Mouse (Mus musculus): ENCODE measurements around the gene D10Jhu81e.

Gene D10Jhu81e

DNA sequence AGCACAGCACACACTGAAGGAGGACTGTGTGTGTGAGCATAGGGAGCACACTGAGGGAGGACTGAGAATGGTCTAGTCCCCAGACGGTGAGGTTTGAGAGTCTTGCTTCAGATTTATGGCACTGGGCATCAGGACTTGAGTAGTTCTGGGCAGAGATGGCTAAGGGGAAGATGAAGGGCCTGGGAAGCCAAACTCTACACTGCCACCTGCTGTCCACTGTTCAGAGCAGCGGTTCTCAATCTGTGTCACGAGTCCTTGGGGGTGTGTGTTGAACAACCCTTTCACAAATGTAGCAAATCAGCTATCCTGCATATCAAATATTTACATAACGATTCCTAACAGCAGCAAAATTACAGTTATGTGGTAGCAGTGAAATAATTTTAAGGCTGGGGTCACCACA, 5.7 kb downstream of the D10Jhu81e start:
- in situ Hi-C loops (cut with MboI) = loop anchor here (5.0 to 10.0 kb wide), 2 partner anchors 99 to 132 kb away; partner anchors contain the start of gene Icosl

- in situ Hi-C loops (cut with MboI) = loop anchor here (5.0 to 10.0 kb wide), 2 partner anchors 98 to 131 kb away; partner anchors contain the start of gene Icosl
These were observed 6.3 kb downstream of the D10Jhu81e start for GRCm38 (mm10) chr10:78163241-78163640.

DNA sequence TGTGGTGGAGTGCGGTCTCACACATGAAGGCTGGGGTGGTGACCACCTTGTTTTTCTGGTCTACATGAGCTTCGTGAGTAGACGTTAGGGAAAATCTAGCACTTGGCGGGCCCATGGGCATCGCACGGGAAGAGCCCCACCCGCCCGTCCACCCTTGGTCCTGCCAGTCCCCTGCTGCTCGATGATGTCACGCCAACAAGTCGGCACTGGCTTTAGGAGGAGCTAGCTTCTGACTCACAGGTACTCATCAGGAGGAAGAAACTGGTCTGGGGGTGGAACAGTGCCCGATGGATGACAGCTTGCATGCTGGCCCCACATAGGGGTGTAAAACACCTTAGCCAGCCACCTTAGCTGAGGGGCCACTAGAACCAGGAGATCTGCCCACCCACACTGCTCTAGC, 6.9 kb downstream of the D10Jhu81e start:
- in situ Hi-C loops (cut with MboI) = loop anchor here (5.0 to 10.0 kb wide), 2 partner anchors 98 to 130 kb away; partner anchors contain the start of gene Icosl

DNA sequence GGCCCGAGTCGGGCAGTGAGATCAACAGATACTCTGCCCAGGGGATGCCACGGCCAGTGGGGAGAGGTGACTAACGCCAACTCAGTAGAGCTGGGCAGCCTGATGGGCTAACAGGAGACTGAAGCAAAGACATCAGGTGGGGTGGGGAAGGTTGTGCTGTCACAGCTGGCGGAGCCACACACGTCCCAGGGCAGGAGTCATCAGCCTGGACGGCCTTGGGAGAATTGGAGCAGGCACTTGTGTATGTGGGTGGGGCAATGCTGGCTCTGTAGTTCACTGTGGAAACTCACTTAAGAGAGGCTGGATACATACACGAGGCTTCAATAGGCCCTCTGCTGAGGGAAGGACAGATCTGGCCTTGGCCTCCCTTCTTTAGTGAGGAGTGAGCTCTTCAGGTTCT, 8.5 kb downstream of the D10Jhu81e start:
- in situ Hi-C loops (cut with MboI) = loop anchor here (5.0 to 10.0 kb wide), 2 partner anchors 96 to 129 kb away; partner anchors contain the start of gene Icosl

GRCm38 (mm10) chr10:78160369-78161095, 9.1 kb downstream of the D10Jhu81e start:
- in situ Hi-C loops (cut with MboI) = loop anchor here (5.0 to 10.0 kb wide), 2 partner anchors 96 to 128 kb away; partner anchors contain the start of gene Icosl

GRCm38 (mm10) chr10:78159906-78160305, 9.7 kb downstream of the D10Jhu81e start:
- in situ Hi-C loops (cut with MboI) = loop anchor here (5.0 to 10.0 kb wide), 2 partner anchors 95 to 128 kb away; partner anchors contain the start of gene Icosl

GRCm38 (mm10) chr10:78159252-78159878, 10.2 kb downstream of the D10Jhu81e start:
- in situ Hi-C loops (cut with MboI) = no loop called here

DNA sequence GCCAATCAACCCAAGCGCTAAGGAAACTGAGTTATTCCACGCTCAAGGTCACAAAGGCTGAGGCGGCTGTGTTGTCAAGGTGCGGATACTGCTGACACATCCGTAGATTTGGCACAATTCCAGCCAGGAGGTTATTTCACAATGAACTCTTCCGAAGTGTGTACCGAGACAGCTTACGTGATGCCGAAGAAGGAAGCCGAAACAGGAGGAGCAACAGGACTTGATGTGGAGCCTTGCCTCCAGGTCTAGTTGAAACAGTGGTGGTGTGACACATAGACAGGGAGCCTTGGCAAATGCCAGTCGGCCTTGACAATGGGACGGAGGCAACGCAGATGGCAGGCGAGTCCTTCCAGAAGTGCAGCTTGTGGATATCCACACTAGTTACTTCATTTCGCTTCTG, 11.5 kb downstream of the D10Jhu81e start:
- in situ Hi-C loops (cut with MboI) = no loop called here

DNA sequence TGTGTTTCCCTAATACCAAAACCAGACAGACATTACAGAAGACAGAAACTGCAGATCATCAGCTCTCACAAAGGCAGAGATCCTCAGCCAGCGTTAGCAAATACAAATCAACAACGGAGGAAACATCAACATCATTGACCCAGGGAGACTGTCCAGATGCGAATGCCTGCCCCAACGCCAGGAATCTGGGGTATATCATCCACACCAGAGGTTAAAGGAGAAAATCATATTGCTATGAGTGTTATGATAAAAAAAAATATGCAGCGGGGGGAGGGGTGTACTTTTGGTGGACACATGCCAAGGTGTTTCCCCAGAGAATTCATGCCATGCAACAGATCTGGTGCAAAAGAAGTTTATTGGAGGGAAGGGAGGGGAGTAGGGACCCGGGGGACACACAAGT, 12.7 kb downstream of the D10Jhu81e start:
- in situ Hi-C loops (cut with MboI) = no loop called here

GRCm38 (mm10) chr10:78148834-78149766, 20.5 kb downstream of the D10Jhu81e start:
- in situ Hi-C loops (cut with MboI) = loop anchor here (5.0 kb wide), 1 partner anchor 67 kb away; no protein-coding TSS in a partner anchor

- in situ Hi-C loops (cut with MboI) = loop anchor here (5.0 kb wide), 1 partner anchor 66 kb away; no protein-coding TSS in a partner anchor
These were observed 21.6 kb downstream of the D10Jhu81e start for GRCm38 (mm10) chr10:78147908-78148441.

DNA sequence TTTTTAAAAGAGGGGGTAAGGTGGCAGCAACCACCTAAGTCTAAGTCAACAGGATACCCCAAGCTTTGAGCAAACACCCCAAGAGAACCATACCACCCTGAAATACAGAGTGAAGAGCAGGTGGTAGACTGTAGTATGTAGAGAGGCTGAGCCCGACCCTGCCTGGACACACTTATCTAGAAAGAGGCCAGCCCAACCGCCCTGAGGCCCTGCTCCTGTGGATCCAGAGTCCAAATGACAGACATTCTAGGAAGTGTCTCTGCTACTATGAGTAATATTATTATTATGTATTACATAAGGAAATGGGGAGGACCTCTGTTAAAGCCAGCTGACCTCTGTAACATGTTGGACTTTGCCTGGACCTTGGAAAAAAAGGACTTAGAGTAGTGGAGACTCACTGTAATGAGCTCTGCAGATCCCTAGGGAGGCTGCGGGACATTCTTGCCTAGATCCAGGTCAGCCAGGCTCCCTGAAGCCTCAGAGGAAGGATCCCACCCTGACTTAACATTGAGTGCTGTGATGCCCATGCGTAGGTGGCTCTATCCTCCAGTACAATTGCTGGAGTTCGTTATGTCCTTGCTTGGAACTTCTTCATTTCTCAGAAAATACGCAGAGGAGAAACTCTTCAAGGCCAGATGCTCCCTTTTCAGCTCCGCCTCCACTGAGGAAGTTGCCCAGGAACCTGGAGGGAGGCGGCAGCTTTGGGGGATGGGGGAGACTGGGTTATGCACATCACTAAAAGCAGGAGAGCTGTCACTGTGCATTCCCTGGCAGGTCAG, 25.7 kb downstream of the D10Jhu81e start:
- in situ Hi-C loops (cut with MboI) = no loop called here

DNA sequence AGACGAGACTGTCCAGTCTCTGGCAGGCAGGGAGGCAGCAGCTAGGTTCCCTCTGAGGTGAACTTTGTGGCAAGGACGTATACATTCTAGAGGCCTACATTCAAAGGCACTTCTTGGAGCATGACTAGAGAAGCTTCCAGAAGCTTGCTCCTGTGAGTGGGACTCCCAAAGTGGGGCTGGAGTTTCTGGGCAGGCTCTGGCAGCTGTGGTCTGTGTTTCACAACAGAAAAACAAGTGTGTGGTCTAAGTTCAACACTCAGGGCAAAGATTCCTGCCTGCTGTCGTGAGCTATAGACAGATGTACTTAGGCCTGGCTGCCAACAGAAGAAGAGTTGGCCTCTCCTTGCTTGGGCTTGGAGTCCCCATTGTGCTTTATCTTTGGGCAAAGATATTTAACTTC, 28.7 kb downstream of the D10Jhu81e start:
- in situ Hi-C loops (cut with MboI) = no loop called here

DNA sequence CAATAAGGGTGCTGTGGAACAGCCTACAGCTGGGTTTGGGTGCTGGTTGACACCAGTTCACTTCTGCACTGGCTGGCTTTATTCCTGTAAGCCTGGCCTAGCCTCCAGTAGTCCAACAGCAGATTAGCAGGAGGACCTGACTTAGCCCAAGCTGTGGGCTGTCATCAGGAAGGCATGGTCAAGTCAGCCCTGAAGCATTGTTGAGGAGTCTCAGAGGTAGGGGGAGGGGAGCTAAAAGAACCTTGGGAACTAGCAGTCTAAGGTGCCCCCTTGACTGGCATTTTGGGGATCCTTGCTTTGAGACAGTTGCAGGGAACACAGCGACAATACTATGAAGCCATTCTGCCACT, 29.4 kb downstream of the D10Jhu81e start:
- in situ Hi-C loops (cut with MboI) = no loop called here

- in situ Hi-C loops (cut with MboI) = no loop called here
These were observed 29.9 kb downstream of the D10Jhu81e start for GRCm38 (mm10) chr10:78139572-78140250.

DNA sequence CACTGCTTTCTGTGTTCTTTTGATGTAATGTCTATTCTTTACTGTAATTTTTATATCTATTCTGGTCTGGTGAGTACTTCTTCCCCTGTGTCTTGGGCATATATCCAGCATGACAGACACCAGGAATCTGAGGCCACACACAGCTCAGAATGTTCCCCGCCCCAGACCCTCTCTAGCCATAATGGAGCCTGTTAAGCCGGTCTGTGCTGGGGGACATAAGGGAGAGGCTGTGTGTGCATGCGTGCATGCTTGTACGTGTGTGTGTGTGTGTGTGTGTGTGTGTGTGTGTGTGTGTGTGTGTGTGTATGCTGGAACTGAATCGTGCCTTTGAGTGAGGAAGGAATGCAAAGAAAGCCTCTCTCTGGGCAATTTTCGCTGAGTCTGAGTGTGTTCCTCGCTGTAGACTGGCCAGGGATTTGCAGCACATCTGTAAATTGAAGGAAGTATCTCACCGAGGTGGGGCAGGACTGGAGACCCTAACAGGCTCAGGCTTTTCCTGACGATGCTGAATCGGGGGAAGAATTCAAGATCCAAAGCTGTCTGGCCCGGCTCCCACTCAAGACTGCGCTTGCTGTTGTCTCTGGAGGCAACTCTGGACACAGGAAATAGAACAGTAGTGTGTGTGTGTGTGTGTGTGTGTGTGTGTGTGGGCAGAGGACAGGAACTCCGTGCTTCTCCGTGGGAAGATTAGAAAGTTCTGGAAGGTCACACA, 30.6 kb downstream of the D10Jhu81e start:
- in situ Hi-C loops (cut with MboI) = no loop called here

DNA sequence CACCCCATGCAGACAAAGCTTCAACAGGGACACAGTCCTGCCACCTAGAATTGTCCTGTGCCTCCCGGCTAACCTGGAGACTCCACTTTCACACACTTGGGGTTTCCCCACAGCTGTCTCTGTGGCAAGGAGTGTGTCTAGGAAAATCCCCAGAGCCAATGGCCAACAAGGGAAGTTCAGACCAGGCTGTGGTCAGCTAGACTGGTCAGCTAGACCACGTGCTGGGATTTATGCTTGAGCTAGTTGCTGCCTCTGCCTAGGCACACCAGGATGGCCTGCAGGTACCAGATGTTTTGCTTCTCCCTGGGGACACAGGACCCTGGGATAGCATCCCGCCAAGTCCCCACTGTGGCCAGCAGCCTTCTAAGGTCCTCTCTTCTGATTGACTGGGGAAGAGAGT, 32.4 kb downstream of the D10Jhu81e start:
- in situ Hi-C loops (cut with MboI) = no loop called here

- in situ Hi-C loops (cut with MboI) = no loop called here
These were observed 33.6 kb downstream of the D10Jhu81e start for GRCm38 (mm10) chr10:78135947-78136346.

DNA sequence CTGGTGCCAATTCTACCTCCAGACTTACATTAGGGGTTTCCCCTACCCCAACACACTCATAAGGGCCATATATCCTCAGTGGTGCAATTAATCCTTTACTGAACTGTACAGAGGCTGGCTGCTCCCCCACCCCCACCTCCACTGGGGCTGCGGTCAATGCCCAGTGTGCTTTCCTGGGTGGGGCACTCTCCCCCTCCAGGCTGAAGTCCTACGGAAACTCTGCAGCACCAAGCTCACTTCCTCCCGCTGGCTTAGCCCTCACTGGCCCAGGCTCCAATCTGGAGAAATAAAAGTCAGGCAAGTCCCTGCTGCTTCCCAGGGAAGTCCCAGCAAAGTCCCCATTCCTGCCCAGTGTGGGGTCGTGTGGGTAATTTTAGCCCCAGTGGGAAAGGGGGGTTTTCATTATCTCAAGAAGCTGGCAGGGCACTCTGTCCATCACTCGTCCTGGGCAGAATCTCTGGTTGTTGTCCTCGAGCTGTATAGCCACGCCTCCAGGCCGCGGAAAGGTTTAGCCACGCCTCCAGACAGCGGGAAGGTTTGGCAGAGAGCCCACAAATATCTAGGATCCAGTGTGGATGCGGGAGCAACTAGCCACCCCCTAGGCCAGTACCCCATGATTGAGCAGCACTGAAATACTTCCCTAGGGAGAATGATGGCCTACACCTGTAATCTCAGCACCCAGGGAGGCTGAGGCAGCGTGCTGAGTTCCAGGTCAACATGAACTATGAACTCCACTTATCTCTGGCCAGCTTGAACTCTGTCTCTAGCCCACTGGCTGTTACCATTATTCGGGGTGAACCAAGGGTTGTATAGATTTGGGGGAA, 34.4 kb downstream of the D10Jhu81e start:
- in situ Hi-C loops (cut with MboI) = no loop called here
